Mouse (Mus musculus): ENCODE measurements around the gene Tcf7l2. TPM values are rescaled to one million over a fixed set of nuclear protein-coding genes. Genes with fewer than 3 reads are reported as not detected.

The Tcf7l2 gene
- total RNA-seq, 2 experiments from 2014 or later, result 15.7 to 22.7 TPM

DNA sequence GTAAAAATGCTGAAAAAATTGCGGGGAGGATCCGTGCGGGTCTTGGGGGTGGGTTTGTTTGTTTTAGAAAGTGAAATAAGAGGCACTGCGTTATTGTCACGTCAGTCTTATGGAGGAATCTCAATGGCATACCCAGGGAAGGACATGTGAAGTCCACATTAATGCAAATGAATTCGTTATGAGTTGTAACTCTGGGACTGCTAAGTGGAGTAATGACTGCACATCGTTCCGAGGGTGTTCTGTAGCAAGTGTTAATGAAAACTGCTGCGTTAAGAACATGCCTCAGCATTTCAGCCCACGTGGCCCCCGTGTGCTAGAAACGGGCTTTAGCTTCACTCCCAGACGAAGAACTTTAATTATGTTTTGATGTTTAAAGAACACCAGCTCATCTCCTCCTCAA, 8.4 kb downstream of the Tcf7l2 start:
- no peak for DNase-seq
- intact Hi-C loops (cut with DNase I), result no loop called here

- intact Hi-C loops (cut with DNase I), result no loop called here
- no peak for DNase-seq
Measured at GRCm38 (mm10) chr19:55750465-55750864, 8.8 kb downstream of the Tcf7l2 start.

DNA sequence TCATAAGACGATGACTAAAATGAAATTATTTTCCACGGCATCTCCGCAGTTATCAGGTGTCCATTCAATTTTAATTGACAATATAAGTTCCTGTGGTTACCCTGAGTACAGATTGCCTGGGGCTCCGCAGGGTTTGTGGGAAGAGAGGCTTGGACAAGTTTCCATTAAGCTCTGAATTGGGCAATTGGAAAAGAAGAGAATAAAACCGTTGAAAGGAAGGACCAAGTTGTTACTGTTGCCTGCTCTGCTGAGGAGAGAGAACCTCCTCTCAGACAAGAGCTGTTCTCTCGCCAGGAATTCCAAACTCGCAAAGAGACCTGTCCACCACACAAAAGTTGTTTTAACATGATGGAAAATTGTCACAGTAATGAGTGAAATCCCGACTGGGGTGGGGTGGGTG, 11.2 kb downstream of the Tcf7l2 start:
- no peak for DNase-seq
- intact Hi-C loops (cut with DNase I), result no loop called here

- intact Hi-C loops (cut with DNase I), result no loop called here
- DNase-seq, result peak in 1 of 2 experiments; percentile 25
Measured at GRCm38 (mm10) chr19:55754303-55754702, 12.7 kb downstream of the Tcf7l2 start.

- intact Hi-C loops (cut with DNase I), result no loop called here
- no peak for DNase-seq
Measured at GRCm38 (mm10) chr19:55755462-55755861, 13.8 kb downstream of the Tcf7l2 start.

- no peak for DNase-seq
- intact Hi-C loops (cut with DNase I), result no loop called here
Measured at GRCm38 (mm10) chr19:55756707-55757106, 15.1 kb downstream of the Tcf7l2 start.

DNA sequence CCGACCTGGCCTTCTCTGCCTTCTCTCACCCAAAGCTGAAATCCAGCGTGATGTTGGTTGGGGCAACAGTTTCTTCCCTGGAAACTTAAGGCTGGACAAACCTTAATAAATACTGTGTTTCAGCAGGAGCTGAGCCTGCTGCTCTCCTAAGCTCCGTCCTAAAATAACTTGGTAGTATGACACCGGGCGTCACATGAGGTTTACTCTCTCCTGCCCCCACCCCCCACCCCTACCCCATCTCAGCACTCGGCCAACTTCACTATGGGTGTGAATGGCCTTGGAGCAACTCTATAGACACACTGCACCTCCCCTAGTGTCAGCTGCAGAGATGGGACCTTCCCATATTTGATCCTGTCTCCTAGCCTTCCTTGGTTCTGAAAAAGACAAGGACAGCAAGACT, 15.8 kb downstream of the Tcf7l2 start:
- intact Hi-C loops (cut with DNase I), result no loop called here
- DNase-seq, result no peak

DNA sequence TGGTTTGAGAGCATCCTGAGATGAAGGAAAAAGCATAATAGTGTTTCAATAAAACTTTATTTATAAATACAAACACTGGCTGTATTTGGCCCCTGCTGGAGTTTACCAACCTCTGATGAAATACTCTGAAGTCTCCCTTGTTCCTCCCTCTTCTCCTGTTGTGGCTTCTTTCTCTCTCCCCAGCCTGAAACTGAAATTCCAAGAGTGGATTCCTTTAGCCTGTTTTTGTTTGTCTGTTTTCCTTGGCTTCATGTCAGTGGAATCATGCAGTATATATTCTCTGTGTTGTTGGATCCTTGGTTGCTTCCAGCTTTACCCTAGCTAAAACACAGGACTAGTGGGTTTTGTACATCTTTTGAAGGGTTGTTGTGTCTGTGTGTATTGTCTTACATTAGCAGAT, 16.5 kb downstream of the Tcf7l2 start:
- intact Hi-C loops (cut with DNase I), result no loop called here
- no peak for DNase-seq

- intact Hi-C loops (cut with DNase I), result no loop called here
- no peak for DNase-seq
Measured at GRCm38 (mm10) chr19:55759006-55759405, 17.4 kb downstream of the Tcf7l2 start.

DNA sequence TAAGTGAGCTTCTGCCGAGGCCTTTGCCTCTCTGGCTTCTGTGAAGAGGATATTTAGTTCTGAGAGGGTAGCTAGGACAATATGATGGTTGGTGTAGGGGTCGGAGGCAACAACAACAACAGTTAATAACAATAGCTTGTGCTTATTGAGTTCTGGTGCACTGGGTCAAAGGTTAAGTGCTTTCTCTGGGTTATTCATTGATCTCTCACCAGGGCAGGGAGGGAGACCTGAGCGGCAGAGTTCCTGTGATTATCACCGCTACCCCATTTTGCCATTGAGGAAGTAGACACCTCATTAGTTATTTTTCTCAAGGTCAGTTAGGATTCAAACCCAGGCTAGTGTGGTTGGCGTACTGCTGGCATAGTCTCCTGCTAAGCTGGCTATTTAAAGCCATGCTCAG, 19.5 kb downstream of the Tcf7l2 start:
- intact Hi-C loops (cut with DNase I), result no loop called here
- DNase-seq, result no peak

GRCm38 (mm10) chr19:55762187-55762586, 20.6 kb downstream of the Tcf7l2 start:
- intact Hi-C loops (cut with DNase I), result no loop called here
- no peak for DNase-seq

DNA sequence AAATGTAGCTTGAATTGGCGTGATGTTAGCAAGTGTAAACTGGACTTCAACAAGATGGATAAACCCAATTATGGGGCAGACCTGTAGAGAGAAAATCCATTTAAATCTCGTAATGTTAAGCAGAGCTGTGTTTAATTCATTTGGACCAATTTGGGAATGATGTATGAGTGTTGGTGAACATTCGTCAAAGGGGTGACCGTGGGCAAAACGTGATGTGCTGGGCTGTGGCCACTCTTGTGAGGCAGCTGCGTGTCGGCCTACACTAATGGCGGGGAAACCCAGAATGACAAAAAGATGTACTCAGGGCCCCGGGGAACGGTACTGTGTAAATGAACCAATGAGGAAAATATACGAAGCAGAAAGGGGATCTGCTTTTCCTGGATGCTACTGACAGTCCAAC, 24.2 kb downstream of the Tcf7l2 start:
- DNase-seq, result no peak
- intact Hi-C loops (cut with DNase I), result no loop called here

DNA sequence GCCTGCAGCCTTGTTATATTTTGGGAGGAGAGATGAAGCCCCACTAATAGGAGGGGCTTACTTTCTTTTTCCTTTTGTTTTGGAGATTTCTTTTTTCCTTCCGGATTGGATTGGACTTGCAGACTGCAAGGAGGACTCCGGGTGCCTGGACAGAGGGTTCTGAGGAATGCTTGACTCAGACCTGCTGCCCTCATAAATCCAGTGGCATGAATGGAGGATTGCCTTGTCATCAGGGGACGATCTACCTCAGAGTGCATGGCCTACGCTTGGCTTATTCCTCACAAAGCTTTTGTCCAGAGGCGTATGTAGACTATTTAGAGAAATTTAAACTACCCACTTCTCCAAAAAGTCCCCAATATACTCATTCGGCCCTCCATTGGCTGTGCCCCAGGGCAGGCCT, 25.5 kb downstream of the Tcf7l2 start:
- no peak for DNase-seq

GRCm38 (mm10) chr19:55767579-55767978, 26.0 kb downstream of the Tcf7l2 start:
- intact Hi-C loops (cut with DNase I), result no loop called here
- DNase-seq, result no peak

More for the DNA sequence above, 25.5 kb downstream of the Tcf7l2 start:
- intact Hi-C loops (cut with DNase I), result no loop called here

DNA sequence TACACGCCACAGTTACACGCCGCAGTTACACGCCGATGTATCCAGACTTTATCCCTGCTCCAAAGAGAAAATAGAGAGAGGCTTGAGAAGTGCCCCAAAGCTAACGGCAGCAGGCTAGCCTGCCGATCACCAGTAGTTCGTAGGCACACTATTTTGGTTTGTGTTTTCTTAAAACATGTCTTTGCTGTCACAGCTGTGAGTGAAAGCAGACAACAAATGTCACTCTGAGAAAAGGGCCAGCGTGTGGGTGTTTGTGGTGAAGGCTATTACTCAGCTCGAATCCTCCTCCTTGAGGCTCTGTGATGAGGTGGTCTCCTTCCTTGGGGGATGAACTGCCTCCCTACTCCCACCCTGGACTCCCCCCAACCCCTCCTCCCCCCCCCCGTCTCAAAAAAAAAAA, 26.6 kb downstream of the Tcf7l2 start:
- intact Hi-C loops (cut with DNase I), result no loop called here
- no peak for DNase-seq

DNA sequence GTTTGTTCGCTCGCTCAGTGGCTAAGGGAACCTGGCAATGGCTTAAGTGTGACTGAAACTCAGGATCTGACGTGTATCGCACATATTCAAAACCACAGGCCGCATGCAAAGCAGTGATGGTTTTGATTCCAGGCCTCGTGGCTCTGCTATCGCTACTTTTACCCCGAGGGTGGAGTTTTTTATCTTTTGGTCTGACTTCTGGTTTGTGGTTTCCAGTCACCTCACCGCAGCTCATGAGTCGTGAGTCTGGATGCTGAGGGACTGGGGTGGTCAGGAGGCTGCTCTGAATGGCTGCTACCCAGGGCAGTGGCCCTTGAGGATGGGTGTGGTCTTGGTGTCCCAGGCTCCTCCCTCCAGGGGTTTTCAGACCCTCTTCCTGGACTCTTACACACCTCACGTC, 27.3 kb downstream of the Tcf7l2 start:
- no peak for DNase-seq
- intact Hi-C loops (cut with DNase I), result no loop called here

- intact Hi-C loops (cut with DNase I), result no loop called here
- DNase-seq, result no peak
Measured at GRCm38 (mm10) chr19:55774334-55774733, 32.7 kb downstream of the Tcf7l2 start.

DNA sequence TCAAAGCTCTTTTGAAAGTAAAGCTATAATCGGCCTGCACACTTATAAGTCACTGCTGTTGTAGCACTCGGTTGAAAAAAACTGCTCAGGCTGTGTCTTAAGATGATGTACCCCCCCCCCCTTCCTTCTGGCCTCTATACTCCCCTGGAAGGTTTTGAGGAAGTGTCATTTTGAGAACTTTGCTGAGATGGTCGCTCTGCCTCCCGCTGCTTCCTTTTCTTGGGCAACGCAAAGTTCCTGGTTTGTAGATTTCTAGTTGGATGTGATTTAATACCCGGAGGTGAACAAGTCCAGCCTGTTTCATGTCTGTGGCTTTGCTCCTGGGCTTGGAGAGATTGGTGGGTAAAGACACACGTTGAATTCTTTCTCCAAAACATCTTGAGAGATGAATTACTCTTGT, 33.2 kb downstream of the Tcf7l2 start:
- DNase-seq, result no peak
- intact Hi-C loops (cut with DNase I), result no loop called here

DNA sequence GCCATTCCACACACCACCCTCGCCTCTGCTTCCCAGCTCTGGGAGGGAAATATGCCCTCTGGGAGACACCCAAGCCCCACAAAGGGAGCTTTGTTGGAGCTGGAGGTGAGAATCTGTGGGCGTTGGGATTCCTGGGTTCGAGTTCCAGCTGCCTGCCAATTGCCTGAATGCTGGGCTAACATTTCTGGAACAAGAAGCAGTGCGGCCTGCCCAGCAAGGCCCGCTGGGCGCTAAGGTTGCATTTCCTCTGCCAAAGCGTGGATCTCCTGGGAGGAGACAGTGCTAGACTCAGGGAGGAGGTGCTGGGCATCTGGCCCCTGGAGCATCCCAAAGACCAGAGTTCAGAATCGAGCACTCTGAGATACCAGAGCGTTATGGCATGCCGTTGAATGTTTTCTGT, 38.3 kb downstream of the Tcf7l2 start:
- intact Hi-C loops (cut with DNase I), result loop anchor here (5.0 kb wide), 1 partner anchor 33 kb away; no protein-coding TSS in a partner anchor

DNA sequence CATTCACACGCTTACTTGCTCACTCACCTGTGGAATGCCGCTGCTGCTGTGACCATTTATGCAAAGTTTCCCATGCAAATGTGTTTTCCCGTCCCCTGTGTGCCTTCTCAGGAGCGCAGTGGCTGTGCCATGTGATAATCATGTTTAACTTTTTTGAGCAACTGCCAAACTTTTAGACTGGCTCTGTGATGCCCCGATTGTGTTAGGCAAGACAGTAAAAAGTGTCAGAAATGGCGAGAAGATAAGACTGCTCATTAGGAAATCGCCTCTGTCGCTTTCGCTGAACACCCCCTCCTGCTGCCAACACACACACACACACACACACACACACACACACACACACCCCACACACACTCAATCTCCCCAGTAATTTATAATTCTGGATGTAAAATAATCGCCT, 39.5 kb downstream of the Tcf7l2 start:
- DNase-seq, result no peak
- intact Hi-C loops (cut with DNase I), result loop anchor here (5.0 kb wide), 1 partner anchor 34 kb away; no protein-coding TSS in a partner anchor

More for the DNA sequence above, 38.3 kb downstream of the Tcf7l2 start:
- no peak for DNase-seq

- intact Hi-C loops (cut with DNase I), result loop anchor here (5.0 kb wide), 1 partner anchor 34 kb away; no protein-coding TSS in a partner anchor
- no peak for DNase-seq
Measured at GRCm38 (mm10) chr19:55781681-55782080, 40.1 kb downstream of the Tcf7l2 start.

- DNase-seq, result no peak
Measured at GRCm38 (mm10) chr19:55784796-55785418, 43.3 kb downstream of the Tcf7l2 start.

DNA sequence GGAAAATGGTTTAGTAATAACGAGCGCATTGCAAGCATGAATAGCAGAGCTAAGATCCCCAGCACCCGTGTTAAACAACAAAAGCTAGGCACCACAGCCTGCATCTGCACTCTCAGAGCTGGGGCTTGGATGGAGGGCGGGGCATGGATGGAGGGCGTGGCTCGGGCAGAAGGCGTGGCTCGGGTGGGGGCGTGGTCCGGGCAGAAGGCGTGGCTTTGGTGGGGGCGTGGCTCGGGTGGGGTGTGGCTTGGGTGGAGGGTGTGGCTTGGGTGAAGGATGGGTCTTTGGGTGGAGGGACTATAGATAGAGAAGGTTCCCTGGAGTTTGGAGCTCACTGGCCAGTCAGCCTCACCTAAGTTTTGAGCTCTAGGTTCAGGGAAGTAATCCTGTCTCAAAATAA, 45.8 kb downstream of the Tcf7l2 start:
- no peak for DNase-seq
- intact Hi-C loops (cut with DNase I), result no loop called here

More at GRCm38 (mm10) chr19:55784796-55785418, 43.3 kb downstream of the Tcf7l2 start:
- intact Hi-C loops (cut with DNase I), result loop anchor here (5.0 kb wide), 1 partner anchor 38 kb away; no protein-coding TSS in a partner anchor

Measured in heart, postnatal 14 days (tissue).